Mouse (Mus musculus) cerebellum, adult 18-20 months (tissue): ENCODE data around the gene Tuba1c.

Experiments
- DNase-seq, 2 experiments: peaks; one replicate each; pipeline ENCODE4 v3.0.0; 2021

Tuba1c gene

DNA sequence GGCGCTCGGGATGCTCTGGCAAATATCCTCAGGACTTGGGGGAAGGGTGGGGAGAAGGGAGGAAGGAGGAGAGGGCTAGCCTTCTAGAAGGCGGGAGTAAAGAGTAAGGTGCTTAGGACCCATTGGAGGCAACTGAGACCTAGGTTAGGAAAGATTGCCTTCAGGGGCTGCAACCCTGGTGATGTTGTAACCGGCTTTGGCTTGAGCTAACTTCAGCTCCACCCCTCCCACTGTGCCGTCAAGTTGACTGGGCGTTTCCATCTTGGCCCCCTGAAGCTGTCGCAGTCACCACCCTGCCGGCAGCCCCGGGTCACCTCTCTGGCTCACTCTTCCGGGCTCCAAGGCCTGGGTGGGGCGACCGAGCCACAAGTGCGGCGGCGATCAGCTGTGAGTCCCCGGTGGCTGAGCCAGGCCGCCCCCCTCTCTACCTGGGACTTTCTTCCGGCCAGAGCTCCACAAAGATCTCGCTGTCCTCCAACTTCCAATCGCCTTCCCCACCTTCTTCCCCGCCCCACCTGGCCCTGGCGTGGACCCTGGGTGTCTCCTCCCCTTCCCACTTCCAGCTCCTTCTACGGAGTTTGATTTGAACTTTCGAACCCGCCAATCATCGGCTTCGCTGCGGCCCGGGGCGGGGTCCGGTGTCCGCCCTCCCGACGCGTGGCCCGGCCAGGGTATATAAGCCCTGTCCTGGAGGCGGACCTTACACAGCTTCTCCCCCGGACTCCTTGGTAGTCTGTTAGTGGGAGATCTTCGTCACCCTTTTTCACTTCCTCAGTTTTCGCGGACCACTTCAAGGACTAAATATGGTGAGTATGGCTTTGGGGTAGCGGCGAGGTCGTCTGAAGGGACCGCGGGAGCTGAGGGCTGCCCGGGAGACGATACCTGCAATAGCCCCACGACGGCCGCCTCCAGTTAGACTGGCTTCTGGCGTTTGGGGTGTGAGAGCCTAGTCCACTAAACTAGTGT is at the start of gene Tuba1c:
Gene Tuba1c (plus strand): TSS at position 273 of the 966 bp plus-strand sequence.
- no peak for DNase-seq

DNA sequence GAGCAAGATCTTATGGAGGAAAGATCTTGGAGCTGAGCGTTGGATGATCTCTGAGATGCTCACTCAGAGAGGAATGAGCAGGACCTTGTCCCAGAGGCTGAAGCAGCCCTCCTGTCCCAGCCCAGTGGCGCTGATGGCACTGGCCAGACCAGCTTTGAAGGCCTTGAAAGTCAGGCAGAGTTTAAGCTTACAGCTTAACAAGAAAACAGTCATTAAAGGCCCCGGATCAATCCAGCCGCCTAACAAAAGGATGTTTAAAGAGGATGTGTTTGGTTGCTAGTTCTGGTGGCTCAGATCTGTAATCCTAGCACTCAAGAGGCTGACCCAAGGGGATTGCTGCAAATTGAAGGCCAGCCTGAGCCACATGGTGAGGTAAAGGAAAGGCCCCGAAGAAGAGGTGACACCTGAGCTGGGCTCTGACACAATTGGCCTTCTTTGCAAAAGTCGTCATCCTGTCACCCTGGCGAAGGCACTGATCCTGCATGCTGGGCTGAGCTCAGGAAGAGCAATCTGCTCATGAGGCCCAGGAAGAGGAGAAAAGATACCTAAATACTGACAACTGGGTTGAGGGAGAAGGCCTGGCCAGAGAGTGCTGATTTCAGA is 49.6 kb upstream of the Tuba1c start:
- DNase-seq: no peak

DNA sequence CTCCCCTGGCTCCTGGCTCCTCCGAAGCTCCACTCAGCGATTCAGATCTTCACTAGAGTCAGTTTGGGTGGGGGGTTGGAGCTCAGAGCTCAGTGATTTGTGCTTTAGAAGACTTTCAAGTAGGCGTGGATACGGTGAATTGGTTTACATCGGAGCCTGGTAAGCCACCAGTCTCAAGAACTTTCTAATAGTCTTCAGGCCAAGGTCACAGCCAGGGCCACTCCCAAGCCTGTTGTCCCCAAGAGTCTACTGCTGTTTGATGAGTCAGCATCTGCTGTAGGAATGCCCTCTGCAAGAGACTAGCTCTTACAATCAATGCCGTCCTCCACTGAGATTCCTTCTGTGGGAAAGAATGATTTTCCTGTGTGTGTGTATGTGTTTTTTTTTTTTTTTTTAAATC is 47.6 kb upstream of the Tuba1c start:
- DNase-seq: no peak

DNA sequence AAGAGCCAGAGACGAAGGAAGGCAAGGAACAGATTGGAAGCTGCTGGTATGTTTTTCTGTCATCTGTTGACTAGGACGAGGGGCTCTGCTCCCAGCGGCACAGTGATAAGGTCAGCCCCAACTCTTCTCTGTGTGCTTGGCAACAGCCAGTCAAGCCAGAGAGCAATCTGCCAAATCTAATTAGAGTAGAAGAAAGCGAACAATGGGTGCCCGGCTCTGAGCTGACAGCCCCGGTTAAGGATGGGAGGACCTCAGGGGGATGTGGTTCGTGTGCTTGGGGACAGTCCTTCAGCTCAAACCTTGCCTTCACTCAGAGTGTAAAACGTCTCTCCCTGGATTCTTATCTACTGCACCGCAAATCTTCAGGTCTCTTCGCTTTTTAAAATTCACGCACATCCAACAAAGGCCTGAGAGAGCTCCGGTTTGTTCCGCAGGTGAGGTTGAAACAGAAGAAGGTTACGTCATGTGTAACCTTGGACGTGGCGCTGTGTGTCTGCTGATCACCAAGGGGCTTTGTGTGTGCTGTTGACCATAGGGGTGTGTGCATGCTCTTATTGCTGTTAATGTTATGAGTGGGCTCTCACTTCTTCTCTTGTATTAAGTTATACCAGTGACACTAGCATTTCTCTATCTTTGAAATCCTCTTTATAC is 46.1 kb upstream of the Tuba1c start:
- DNase-seq: no peak

DNA sequence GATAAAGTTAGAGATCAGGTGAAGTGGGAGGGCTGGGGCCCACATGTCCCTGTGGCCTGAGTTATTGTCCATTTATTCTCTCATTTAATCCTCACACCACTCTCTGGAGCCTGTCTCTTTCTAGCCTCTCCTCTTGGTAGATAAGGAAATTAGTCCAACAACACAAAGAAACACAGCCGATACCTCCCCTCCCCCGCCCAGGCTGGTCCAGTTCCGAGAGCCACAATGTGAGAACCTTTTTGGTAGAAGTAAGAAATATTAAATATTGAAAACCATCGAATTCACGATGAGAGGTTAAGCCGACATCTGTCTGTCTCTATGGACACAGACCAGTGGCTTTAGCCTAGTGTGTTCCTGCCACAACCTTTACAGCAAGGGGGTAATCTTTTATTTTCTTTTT is 45.0 kb upstream of the Tuba1c start:
- DNase-seq: no peak

DNA sequence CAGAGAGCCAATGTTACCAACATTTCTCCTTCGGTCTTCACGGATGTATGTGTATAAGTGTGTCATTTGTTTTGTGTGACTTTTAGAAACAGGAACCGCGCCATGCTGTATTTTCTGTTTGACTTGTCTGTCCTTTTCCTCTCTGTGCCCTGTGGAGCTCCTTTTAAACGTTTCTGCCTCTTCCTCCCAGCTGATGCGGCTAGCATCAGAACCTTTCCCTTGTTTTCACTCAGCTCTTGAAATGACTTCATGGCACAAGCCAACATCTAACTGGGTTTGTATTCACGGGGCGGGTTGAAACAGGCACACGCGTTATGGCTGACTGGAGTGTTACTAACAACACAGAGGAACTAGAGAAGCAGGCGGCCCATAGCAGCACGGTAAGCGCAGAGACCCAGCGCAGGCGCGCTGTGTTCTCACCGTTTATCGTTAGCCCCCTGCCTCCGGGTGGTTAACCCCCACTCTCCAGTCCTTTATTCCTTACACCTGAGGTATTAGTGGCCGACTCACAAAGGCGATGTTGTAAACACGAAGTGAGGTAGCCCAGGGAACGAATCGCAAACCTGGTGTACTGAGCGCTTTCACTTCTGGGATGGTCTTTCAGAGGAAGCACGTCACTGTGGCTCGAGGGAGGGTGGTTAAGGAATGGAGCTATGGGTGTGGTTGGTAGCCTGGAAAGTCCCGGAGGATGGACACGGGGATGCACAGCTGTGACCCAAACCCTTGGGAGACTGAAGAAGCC is 44.3 kb upstream of the Tuba1c start:
- peak; percentile 80 to 86 for DNase-seq

DNA sequence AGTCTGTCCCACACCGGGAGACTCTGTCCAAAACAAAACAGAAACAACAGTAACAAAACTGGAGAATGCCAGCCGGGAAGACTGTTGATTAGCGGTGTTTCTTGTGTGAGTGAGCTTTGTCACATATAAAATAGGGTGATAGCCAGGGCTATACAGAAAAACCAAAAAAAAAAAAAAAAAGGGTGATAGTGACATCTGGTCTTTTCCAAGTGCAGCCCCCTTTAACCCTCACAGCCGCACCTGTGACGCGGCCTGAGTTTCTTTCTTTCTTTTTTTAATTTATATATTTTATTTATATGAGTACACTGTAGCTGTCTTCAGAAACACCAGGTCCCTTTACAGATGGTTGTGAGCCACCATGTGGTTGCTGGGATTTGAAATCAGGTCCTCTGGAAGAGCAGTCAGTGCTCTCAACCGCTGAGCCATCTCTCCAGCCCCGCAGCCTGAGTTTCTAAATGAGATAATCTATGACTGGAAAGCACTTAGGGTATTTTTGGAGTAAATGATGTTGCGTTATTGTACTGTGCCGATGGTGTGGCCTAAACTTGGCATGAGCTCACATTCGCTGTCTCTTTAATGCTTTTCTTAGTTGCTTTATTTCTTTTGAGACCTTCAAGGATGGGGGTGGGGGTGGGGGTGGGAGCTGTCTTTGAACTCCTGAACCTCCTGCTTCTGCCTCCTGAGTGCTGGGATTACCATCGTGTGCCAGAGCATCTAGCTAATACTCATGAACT is 43.5 kb upstream of the Tuba1c start:
- DNase-seq: no peak

DNA sequence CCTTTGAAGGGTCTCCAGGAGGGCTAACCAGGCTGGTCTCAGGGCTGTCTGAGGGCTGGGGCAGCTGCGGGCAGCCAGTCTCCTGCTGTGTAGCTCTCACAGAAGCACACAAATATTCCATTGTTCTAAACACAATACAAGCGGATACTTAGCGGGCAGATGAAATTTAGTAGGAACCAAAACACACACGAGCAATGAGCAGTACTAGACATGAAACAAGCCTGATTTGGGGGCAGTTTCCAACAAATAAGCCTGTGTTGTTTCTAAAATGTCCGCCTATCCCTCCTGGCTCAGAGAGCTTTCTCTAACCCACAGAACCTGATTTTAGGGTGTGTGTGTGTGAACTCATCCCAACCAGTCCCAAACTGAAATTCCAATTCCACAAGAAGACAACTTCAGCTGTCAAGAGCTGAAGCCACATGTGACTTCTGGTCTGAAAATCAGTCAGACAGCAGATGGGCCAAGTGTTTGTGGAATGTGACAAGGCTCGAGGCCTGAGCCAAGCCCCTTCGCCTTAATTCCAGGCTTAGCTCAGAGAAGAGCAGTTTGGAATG is 42.5 kb upstream of the Tuba1c start:
- DNase-seq: no peak

DNA sequence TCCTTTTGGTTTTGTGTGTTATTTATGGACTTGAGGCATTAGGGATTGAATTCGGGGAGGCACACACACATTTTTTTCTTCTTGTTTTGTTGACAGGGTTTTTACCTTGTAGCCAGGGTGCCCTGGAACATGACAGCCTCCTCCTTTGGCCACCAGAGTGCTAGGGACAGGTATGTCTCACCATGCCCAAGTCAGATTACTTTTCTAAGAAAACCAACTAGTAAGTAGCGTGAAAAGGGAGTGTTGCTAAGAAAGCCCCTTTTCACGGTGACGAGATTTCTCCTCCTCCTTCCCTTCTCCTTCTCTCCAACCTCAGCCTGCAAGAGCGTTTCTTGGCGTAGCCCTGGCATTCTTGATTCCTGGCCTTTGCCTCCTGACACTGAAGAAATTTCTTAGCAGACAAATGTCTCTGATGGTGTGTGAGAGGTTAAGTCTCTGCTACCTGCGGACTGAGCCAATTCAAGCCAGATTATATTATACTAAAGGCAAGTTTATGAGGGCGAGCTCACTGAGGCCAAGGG is 42.0 kb upstream of the Tuba1c start:
- DNase-seq: no peak

DNA sequence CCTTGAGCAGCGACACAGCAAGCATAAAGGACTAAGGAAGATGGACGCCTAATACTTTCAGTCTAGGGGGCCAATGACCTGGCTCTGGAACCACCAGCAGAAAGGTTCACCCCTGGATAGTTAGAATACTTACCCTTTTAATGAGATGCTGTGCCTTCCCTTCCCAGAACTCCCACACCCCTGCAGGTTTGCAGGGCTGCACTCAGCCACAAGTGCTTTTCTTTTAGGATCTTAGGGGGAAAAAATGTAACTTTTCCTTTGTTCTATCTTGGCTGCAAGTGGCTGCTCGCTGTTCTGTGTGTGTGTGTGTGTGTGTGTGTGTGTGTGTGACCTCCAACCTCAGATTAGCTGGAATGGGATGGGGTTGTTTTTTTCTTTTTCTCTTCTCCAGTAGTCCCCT is 40.9 kb upstream of the Tuba1c start:
- DNase-seq: no peak

DNA sequence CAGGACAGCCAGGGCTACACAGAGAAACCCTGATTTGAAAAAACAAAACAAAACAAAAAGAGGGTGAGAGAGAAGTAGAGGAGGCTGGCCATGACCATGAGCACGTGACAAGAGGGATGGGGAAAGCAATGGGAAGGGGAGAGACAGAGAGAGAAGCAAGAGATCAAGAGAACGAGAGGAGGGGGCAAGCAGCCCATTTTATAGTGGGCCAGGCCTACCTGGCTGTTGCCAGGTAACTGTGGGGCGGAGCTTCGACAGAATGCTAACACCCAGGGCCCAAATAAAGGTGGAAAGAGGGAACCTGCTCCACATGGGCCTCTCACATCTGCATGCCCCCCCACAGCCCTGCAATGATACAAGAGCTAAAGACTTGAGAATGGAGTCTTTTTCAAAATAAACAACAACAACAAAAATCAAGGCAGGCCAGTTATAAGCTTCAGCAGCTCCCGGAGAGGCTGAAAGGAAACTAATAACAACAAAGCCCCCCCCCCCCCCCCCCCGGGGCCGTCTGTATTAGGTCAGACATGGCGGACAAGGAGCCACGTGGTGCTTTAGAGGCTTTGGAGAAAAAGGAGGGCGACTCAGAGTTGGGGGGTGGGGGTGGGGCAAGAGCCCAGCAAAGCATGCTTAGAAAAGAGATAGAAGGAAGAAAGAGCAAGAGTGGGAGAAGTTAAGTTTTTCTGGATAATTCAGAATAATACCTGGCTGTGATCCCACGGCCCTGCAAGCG is 39.8 kb upstream of the Tuba1c start:
- no peak for DNase-seq

DNA sequence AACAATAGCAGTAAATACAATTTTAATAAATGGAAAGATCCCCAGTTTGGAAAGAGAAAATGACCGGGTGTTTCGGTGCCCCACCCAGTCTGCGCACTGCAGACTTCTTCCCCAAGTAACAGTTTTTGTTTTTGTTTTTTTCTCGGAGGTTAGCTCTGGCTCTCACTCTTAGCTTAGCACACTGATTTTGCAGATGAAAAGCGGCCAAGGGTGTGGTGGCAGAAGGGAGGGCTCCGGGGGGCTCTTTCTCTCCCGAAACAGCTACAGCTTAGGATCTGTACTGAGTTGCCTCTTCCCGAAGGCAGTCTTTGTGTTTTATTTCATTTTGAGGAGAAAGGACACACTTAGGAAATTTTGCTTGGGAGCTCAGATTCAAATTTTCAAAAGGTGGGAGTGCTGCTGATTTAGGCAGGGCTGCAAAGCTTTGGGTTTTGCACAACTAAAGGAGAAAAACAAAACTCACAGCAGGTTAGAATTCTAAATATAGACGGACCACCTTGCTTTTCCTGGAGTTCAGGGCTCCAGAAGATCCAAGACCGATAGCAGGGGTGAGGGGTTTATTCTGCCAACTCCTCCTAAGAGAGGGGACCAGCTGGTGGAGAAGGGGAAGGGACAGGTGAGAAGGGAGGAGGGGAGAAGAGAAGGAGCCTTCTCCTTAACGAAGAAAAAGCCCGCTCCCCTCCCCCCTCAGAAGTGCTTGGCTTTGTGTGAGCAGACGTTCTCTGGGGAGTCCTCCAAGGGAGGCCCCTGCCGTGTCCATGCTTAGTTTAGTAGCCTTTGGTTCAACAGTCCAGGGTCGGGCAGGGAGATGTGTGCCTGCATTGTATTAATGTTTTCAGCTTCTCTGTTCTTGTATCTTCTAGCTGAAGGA is 38.8 kb upstream of the Tuba1c start:
- peak in 1 of 2 experiments; percentile 40 for DNase-seq

DNA sequence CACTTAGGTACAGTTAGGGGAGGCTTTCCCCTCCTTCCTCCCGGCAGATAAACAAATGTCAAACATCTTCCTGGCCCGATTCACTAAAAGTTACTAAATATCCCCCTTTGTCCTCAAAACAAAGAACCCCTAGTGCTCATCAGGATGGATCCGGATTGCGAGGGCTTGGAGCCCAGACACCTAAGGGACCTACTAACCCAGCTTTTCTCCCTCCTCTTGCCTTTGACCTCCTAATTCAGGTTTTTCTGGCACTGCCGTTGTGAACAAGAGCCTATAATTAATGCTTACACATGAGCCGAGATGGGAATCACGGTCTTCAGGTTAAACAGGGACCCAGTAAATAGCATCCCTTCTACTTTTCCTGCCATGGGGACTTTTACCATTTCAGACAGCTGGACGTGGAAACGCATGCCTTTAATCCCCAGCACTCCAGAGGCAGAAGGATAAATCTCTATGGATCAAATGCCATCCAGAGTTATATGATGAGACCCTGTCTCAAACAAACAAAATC is 38.1 kb upstream of the Tuba1c start:
- no peak for DNase-seq

DNA sequence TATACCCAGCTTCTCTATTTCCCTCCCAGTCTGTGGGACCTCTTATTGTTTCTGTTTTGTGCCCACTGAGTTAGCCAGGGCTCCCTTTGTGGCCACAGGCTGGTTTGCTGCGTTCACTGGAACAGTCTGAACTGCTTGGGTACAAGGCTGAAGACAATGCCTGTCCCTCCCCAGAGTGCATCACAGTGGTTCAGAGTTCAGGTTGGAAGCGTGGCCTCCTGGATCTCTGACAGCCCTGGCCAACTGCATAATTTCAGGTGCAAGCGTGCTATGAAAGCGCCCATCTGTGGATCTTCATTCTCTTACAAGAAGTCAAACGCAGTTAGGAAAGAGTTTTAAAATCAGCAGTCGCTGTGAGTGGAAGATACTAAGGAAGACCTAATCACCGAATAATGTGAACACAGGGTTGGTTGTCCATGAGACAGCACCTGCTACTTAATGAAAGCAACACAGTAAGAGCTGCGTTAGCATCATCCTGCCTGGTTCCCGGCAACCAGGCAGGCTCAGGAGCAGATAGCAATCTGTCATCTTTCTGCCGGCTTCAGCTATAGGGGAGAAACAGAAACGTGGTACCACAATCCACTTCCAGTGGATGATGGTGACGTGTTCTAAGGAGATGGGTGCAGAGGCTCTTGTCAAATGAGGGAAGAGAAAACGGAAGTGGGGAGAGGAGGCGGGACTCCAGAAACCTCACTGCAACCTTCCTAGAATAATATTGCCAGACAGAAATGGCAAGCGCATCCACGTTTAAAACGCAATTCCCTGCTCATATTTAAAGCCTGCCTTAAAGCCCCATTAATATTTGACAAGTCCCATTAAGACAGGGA is 37.4 kb upstream of the Tuba1c start:
- peak; percentile 69 to 74 for DNase-seq

DNA sequence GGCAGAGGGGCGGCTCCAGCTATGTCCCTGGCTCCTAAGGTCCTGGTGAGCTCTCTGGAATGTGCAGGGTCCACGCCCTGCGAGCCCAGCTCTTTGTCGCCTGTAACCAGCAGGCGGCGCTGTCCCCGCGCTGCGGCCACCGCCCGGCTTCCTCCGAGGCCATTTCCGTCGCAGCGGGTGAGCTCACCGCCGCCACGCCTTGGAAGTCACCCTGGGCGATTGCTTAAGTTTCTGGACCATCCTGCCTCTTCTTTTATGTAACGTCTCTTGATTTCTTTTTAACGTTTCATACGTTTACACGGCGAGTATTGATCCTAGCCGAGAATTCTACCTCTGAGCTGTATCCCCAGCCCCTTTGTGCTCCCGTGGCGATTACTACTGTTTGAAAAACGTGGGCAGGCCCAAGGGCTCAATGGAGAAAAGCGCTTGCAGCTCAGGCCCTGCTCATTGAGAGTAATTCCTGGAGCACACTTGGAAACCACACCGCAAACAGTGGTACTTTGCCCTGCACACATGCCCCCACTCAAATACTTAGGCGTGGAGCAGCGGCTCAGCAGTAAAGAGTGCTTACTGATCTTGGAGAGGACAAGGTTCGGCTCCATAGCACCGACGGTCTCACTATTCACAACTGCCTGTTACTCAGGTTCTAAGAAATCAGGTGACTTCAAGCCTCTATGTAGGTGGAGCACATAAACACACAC is 36.4 kb upstream of the Tuba1c start:
- DNase-seq: peak; percentile 92 to 98

DNA sequence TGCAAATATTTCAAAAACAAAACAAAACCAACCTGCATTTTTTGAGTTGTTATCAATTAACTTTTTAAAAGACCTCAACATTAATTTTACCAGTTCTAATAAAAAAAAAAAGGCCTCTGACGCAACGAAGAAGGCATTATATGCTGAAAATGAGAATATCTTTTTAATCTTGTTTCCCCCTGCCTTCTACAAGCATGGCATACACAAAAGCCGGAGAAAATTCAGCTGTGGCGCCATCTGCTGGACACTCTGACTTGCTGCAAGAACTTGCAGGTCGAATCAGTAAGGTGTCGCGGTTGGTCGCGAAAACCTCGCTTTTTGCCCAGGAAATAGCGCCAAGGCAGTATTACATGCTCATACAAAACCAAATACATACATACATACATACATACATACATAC is 35.8 kb upstream of the Tuba1c start:
- DNase-seq: peak; percentile 86 to 88

DNA sequence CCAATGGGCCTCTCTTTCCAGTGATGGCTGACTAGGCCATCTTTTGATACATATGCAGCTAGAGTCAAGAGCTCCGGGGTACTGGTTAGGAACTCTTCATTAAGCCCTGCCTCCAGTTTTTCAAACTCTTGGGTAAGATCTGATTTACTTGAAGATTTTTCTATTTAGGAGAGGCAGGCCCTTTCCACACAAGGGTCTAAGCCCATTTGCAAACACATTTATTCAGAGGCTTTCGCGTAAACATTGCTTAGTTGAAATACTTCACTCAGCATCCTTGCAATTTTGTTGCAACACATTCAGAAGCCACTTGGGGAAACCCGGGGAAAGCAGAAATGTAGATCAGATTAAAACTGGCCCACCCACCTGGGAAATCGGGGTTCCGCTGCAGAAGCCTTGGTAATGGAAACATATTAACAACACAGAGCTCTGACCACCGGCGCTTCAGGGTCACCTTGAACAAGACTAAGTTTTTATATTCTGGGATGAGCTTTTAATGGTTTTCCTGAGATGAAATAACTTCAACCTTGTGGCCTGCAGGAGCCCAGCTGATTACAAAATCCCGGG is 34.7 kb upstream of the Tuba1c start:
- DNase-seq: no peak

DNA sequence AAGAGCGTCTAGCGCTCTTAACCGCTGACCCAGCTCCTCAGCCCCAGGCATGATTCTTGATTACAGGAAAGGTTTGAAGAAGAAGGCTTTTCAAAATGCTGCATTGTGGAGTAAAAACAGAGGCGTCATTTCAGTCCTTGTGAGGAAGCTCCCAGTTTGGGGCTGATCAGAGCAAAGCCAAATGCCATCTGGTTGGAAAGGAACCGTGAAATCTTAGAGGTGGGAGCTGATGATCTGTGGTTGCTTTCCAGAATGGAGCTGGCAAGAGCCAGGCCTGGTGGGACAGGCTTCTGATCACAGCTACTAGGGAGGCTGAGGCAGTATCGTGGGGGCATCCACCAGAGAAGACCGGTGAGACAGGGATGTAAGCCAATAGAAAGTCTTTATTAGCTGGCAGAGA is 32.9 kb upstream of the Tuba1c start:
- DNase-seq: no peak
